ENCODE assay signal across 9 mouse cellular contexts in the genomic region with DNA sequence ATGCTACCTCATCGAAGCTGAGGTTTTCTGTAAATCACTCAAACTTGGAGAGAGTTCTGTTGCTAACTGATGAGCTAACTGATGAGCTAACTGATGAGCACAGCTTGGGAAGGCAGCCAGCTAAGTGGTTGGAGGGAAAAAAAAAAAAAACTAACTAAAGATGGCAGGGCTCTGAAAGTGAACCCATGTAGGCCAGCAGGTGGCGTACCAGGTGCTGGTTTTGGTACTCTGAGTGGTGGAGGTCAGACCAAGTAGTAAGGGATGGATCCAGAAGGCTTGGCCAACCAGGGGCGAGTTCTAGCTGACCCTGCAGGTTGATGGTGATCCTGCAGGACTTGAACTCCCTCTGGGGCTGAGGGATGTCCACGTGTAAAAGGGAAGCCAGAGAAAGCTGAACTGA.
DNase-seq lines count a peak whose midpoint lies in the region; ATAC-seq lines count a peak whose summit lies in the region.
"Had no signal": no experiment of that assay in that cellular context is flagged by ENCODE, and none has a peak within 500 bp of the region (broad histone marks: within the 10 kb centered on the region; RNA-seq: fewer than 3 reads in every experiment).

No protein-coding gene starts in this region.

- H3K4me1 ChIP-seq in forebrain, embryonic 14.5 days (ENCODE audit: control insufficient read depth, insufficient read depth, low read length), result no peaks in the 10 kb centered on the region
- H3K4me1 ChIP-seq in forebrain, embryonic 13.5 days, result no peaks in the 10 kb centered on the region
- H3K4me1 ChIP-seq: neural tube, embryonic 13.5 days had no signal

- no peaks in the 10 kb centered on the region for H3K27me3 ChIP-seq in forebrain, embryonic 14.5 days (replicated peaks; ENCODE audit: control insufficient read depth, insufficient read depth, low read length)
- H3K27me3 ChIP-seq in forebrain, embryonic 13.5 days, result no peaks in the 10 kb centered on the region
- H3K27me3 ChIP-seq: neural tube, embryonic 13.5 days had no signal

- H3K36me3 ChIP-seq in forebrain, embryonic 14.5 days (ENCODE audit: control insufficient read depth, insufficient read depth, low read length), result no peaks in the 10 kb centered on the region
- no peaks in the 10 kb centered on the region for H3K36me3 ChIP-seq in forebrain, embryonic 13.5 days (ENCODE audit: poor library complexity, severe bottlenecking)
- H3K36me3 ChIP-seq: neural tube, embryonic 13.5 days had no signal

- no peak overlapping the region for H3K4me3 ChIP-seq in forebrain, embryonic 14.5 days (ENCODE audit: low read depth, low read length)
- no peak overlapping the region for H3K4me3 ChIP-seq in forebrain, embryonic 13.5 days
- H3K4me3 ChIP-seq: neural tube, embryonic 13.5 days had no signal

- ATAC-seq in forebrain, embryonic 14.5 days, result no peak
- ATAC-seq in forebrain, embryonic 13.5 days, result no peak

- 35% methylated on average over 4 of the region's 4 CpGs for WGBS in forebrain, embryonic 14.5 days
- WGBS in forebrain, embryonic 13.5 days, result 49% methylated on average over 4 of the region's 4 CpGs

- no peaks in the 10 kb centered on the region for H3K9me3 ChIP-seq in forebrain, embryonic 14.5 days (replicated peaks; ENCODE audit: control insufficient read depth, low read length)
- no peaks in the 10 kb centered on the region for H3K9me3 ChIP-seq in forebrain, embryonic 13.5 days (replicated peaks)
- H3K9me3 ChIP-seq: neural tube, embryonic 13.5 days had no signal

- H3K4me2 ChIP-seq in forebrain, embryonic 14.5 days (ENCODE audit: low read length), result no peak overlapping the region
- no peak overlapping the region for H3K4me2 ChIP-seq in forebrain, embryonic 13.5 days
- H3K4me2 ChIP-seq: neural tube, embryonic 13.5 days had no signal

- peak; percentile 34 for DNase-seq in forebrain, embryonic 14.5 days (ENCODE audit: low spot score)
- DNase-seq in A20 (ENCODE audit: low read depth, low spot score) (peak; percentile 83), liver (peak; percentile 85)
- peak; percentile 52 for DNase-seq in adrenal gland, postnatal 10 days
- peak; percentile 46 for DNase-seq in gastrocnemius, postnatal 10 days
- DNase-seq in retina, postnatal 1 day, result peak; percentile 42
- DNase-seq in ovary, postnatal 14 days (ENCODE audit: low spot score), result no peak

- no peak overlapping the region for H3K9ac ChIP-seq in forebrain, embryonic 14.5 days (ENCODE audit: low read length)
- no peak overlapping the region for H3K9ac ChIP-seq in forebrain, embryonic 13.5 days
- H3K9ac ChIP-seq: neural tube, embryonic 13.5 days had no signal

- no peak overlapping the region for H3K27ac ChIP-seq in forebrain, embryonic 14.5 days (ENCODE audit: low read depth, low read length)
- H3K27ac ChIP-seq in forebrain, embryonic 13.5 days, result no peak overlapping the region
- H3K27ac ChIP-seq: neural tube, embryonic 13.5 days had no signal
